Mouse (Mus musculus) CH12.LX (cell line): ENCODE results near the gene Dctn3. TPM values are rescaled to one million over a fixed set of nuclear protein-coding genes. Genes with fewer than 3 reads are reported as not detected.

Source experiments
- DNase-seq: peaks from one replicate; pipeline ENCODE4 v3.0.0-alpha.2; 2013; ENCODE audit errors: extremely low read depth
- H3K27ac ChIP-seq: 2 replicates; pipeline ENCODE4 v1.5.1; 2012; ENCODE audit warnings: low read depth, mild to moderate bottlenecking, control low read depth, moderate library complexity; ENCODE audit not compliant: insufficient read depth
- H3K27me3 ChIP-seq: replicated peaks from 2 replicates; pipeline ENCODE3; 2012; ENCODE audit warnings: inconsistent platforms
- H3K36me3 ChIP-seq, 2 experiments: replicated peaks in 1 of 2; 2 replicates each; pipeline versions ENCODE3 to v1.6.1; 2012; ENCODE audit warnings: inconsistent platforms in 1 of 2, low read length in 1 of 2, mild to moderate bottlenecking in 1 of 2, mixed read lengths in 1 of 2, moderate library complexity in 1 of 2; ENCODE audit not compliant: control insufficient read depth in 1 of 2, insufficient read depth in 1 of 2
- H3K4me1 ChIP-seq, 2 experiments: 2 replicates each; pipeline ENCODE4 v1.6.1; 2012; ENCODE audit warnings: inconsistent platforms in 1 of 2, moderate library complexity in 1 of 2; ENCODE audit not compliant: insufficient read depth in 2 of 2, control insufficient read depth in 1 of 2
- H3K4me2 ChIP-seq: 2 replicates; pipeline ENCODE4 v1.6.1; 2012; ENCODE audit warnings: low read depth, mild to moderate bottlenecking, control low read depth; ENCODE audit not compliant: poor library complexity, insufficient read depth, severe bottlenecking
- H3K4me3 ChIP-seq, 3 experiments: fragments of 150-350 bp in 1 of 3; sonication (generic) in 1 of 3; replicated peaks in 1 of 3; 2 replicates each; pipeline versions ENCODE3 to v1.5.1; 2011 to 2012; ENCODE audit warnings: low read depth in 2 of 3, low read length in 2 of 3, mild to moderate bottlenecking in 2 of 3, moderate library complexity in 2 of 3, control low read depth in 1 of 3, improper control_type of control experiment in 1 of 3, inconsistent platforms in 1 of 3, mixed read lengths in 1 of 3; ENCODE audit not compliant: poor library complexity in 1 of 3
- H3K79me2 ChIP-seq: replicated peaks from 2 replicates; pipeline ENCODE4 v1.6.1; 2012; ENCODE audit warnings: mild to moderate bottlenecking, moderate library complexity; ENCODE audit not compliant: control insufficient read depth, poor library complexity, insufficient read depth, severe bottlenecking; ENCODE audit errors: extremely low read depth
- H3K9ac ChIP-seq: 2 replicates; pipeline ENCODE4 v1.6.1; 2012; ENCODE audit warnings: low read depth, mild to moderate bottlenecking, control low read depth, moderate library complexity; ENCODE audit not compliant: insufficient read depth
- H3K9me3 ChIP-seq: replicated peaks from 2 replicates; pipeline ENCODE3; 2012; ENCODE audit warnings: low read length, inconsistent platforms, mixed read lengths
- BHLHE40 ChIP-seq: IDR thresholded peaks from 2 replicates; pipeline ENCODE4 v1.6.1; 2011; ENCODE audit warnings: mild to moderate bottlenecking, low read depth, low read length, improper control_type of control experiment
- CHD1 ChIP-seq: IDR thresholded peaks from 2 replicates; pipeline ENCODE4 v1.6.1; 2012; ENCODE audit warnings: low read depth, low read length, improper control_type of control experiment, inconsistent platforms
- CHD2 ChIP-seq: IDR thresholded peaks from 2 replicates; pipeline ENCODE4 v1.6.1; 2011; ENCODE audit warnings: low read length, improper control_type of control experiment
- CTCF ChIP-seq, 2 experiments: IDR thresholded peaks in 1 of 2; conservative IDR thresholded peaks in 1 of 2; 2 replicates each; pipeline ENCODE4 v1.5.1; 2011 to 2012; ENCODE audit warnings: low read depth in 2 of 2, low read length in 2 of 2, improper control_type of control experiment in 1 of 2, inconsistent platforms in 1 of 2, mild to moderate bottlenecking in 1 of 2, moderate library complexity in 1 of 2
- E2F4 ChIP-seq: IDR thresholded peaks from 2 replicates; pipeline ENCODE4 v1.6.1; 2011; ENCODE audit warnings: low read depth, low read length, improper control_type of control experiment; ENCODE audit not compliant: insufficient replicate concordance
- ELF1 ChIP-seq: IDR thresholded peaks from 2 replicates; pipeline ENCODE4 v1.6.1; 2014; ENCODE audit warnings: low read depth, mild to moderate bottlenecking, inconsistent platforms, low read length, improper control_type of control experiment
- EP300 ChIP-seq: IDR thresholded peaks from 2 replicates; pipeline ENCODE4 v1.6.1; 2011; ENCODE audit warnings: low read length, improper control_type of control experiment
- ETS1 ChIP-seq: conservative IDR thresholded peaks from 2 replicates; pipeline ENCODE4 v1.6.1; 2012; ENCODE audit warnings: low read depth, mild to moderate bottlenecking, inconsistent platforms, low read length, improper control_type of control experiment, moderate library complexity
- GABPA ChIP-seq: IDR thresholded peaks from 2 replicates; pipeline ENCODE4 v1.6.1; 2012; ENCODE audit warnings: low read depth, low read length, improper control_type of control experiment, inconsistent platforms; ENCODE audit not compliant: insufficient replicate concordance
- HCFC1 ChIP-seq: IDR thresholded peaks from 2 replicates; pipeline ENCODE4 v1.6.1; 2012; ENCODE audit warnings: low read depth, mild to moderate bottlenecking, inconsistent platforms, low read length, improper control_type of control experiment
- IRF4 ChIP-seq: IDR thresholded peaks from 2 replicates; pipeline ENCODE4 v1.6.1; 2014; ENCODE audit warnings: low read depth, mild to moderate bottlenecking, inconsistent platforms, low read length, improper control_type of control experiment
- JUN ChIP-seq: IDR thresholded peaks from 2 replicates; pipeline ENCODE4 v1.6.1; 2011; ENCODE audit warnings: low read depth, mild to moderate bottlenecking, low read length, improper control_type of control experiment, moderate library complexity; ENCODE audit not compliant: insufficient read depth
- KAT2A ChIP-seq: IDR thresholded peaks from 2 replicates; pipeline ENCODE4 v1.6.1; 2012; ENCODE audit warnings: low read length, improper control_type of control experiment, inconsistent platforms; ENCODE audit not compliant: insufficient replicate concordance
- MAFK ChIP-seq: IDR thresholded peaks from 2 replicates; pipeline ENCODE4 v1.6.1; 2011; ENCODE audit warnings: low read length, improper control_type of control experiment; ENCODE audit not compliant: insufficient replicate concordance
- MAX ChIP-seq: IDR thresholded peaks from 2 replicates; pipeline ENCODE4 v1.6.1; 2011; ENCODE audit warnings: low read length, improper control_type of control experiment
- MAZ ChIP-seq: IDR thresholded peaks from 2 replicates; pipeline ENCODE4 v1.6.1; 2012; ENCODE audit warnings: low read depth, mild to moderate bottlenecking, inconsistent platforms, low read length, improper control_type of control experiment, moderate library complexity
- MEF2A ChIP-seq: IDR thresholded peaks from 2 replicates; pipeline ENCODE4 v1.6.1; 2014; ENCODE audit warnings: low read depth, mild to moderate bottlenecking, inconsistent platforms, low read length, improper control_type of control experiment, borderline replicate concordance
- MXI1 ChIP-seq: IDR thresholded peaks from 2 replicates; pipeline ENCODE4 v1.6.1; 2011; ENCODE audit warnings: mild to moderate bottlenecking, low read depth, low read length, improper control_type of control experiment
- MYC ChIP-seq: IDR thresholded peaks from 2 replicates; pipeline ENCODE4 v1.6.1; 2011; ENCODE audit warnings: low read depth, mild to moderate bottlenecking, improper control_type of control experiment, low read length
- NELFE ChIP-seq: IDR thresholded peaks from 2 replicates; pipeline ENCODE4 v1.6.1; 2011; ENCODE audit warnings: low read depth, low read length, improper control_type of control experiment
- NRF1 ChIP-seq: IDR thresholded peaks from 2 replicates; pipeline ENCODE4 v1.6.1; 2014; ENCODE audit warnings: low read depth, mild to moderate bottlenecking, inconsistent platforms, low read length, improper control_type of control experiment, moderate library complexity
- PAX5 ChIP-seq: IDR thresholded peaks from 2 replicates; pipeline ENCODE4 v1.6.1; 2012; ENCODE audit warnings: low read length, inconsistent platforms, mixed read lengths
- POLR2A ChIP-seq: IDR thresholded peaks from 2 replicates; pipeline ENCODE4 v1.6.1; 2011; ENCODE audit warnings: low read depth, mild to moderate bottlenecking, improper control_type of control experiment, low read length
- POLR2AphosphoS2 ChIP-seq: IDR thresholded peaks from 2 replicates; pipeline ENCODE4 v1.6.1; 2011; ENCODE audit warnings: low read depth, low read length, improper control_type of control experiment
- RAD21 ChIP-seq: IDR thresholded peaks from 2 replicates; pipeline ENCODE4 v1.6.1; 2011; ENCODE audit warnings: low read depth, mild to moderate bottlenecking, low read length, improper control_type of control experiment, moderate library complexity
- RCOR1 ChIP-seq: conservative IDR thresholded peaks from 2 replicates; pipeline ENCODE4 v1.6.1; 2012; ENCODE audit warnings: low read depth, mild to moderate bottlenecking, inconsistent platforms, low read length, improper control_type of control experiment
- SIN3A ChIP-seq: IDR thresholded peaks from 2 replicates; pipeline ENCODE4 v1.6.1; 2012; ENCODE audit warnings: low read length, improper control_type of control experiment, inconsistent platforms
- SMC3 ChIP-seq: IDR thresholded peaks from 2 replicates; pipeline ENCODE4 v1.6.1; 2011; ENCODE audit warnings: low read depth, low read length, improper control_type of control experiment
- TBP ChIP-seq: conservative IDR thresholded peaks from 2 replicates; pipeline ENCODE4 v1.6.1; 2011; ENCODE audit warnings: low read depth, low read length, improper control_type of control experiment
- TCF12 ChIP-seq: IDR thresholded peaks from 2 replicates; pipeline ENCODE4 v1.6.1; 2014; ENCODE audit warnings: low read depth, mild to moderate bottlenecking, inconsistent platforms, low read length, improper control_type of control experiment
- UBTF ChIP-seq: IDR thresholded peaks from 2 replicates; pipeline ENCODE4 v1.6.1; 2012; ENCODE audit warnings: low read depth, mild to moderate bottlenecking, inconsistent platforms, low read length, improper control_type of control experiment, moderate library complexity
- USF1 ChIP-seq: IDR thresholded peaks from 2 replicates; pipeline ENCODE4 v1.6.1; 2014; ENCODE audit warnings: low read depth, mild to moderate bottlenecking, inconsistent platforms, low read length, improper control_type of control experiment
- USF2 ChIP-seq: conservative IDR thresholded peaks from 2 replicates; pipeline ENCODE4 v1.6.1; 2011; ENCODE audit warnings: low read depth, low read length, improper control_type of control experiment
- ZC3H11A ChIP-seq: IDR thresholded peaks from 2 replicates; pipeline ENCODE4 v1.6.1; 2012; ENCODE audit warnings: low read depth, mild to moderate bottlenecking, inconsistent platforms, low read length, improper control_type of control experiment
- ZKSCAN1 ChIP-seq: IDR thresholded peaks from 2 replicates; pipeline ENCODE4 v1.6.1; 2012; ENCODE audit warnings: low read depth, inconsistent platforms, low read length, improper control_type of control experiment, borderline replicate concordance
- ZMIZ1 ChIP-seq: IDR thresholded peaks from 2 replicates; pipeline ENCODE4 v1.6.1; 2012; ENCODE audit warnings: low read depth, mild to moderate bottlenecking, inconsistent platforms, low read length, improper control_type of control experiment
- ZNF384 ChIP-seq: IDR thresholded peaks from 2 replicates; pipeline ENCODE4 v1.6.1; 2012; ENCODE audit warnings: low read depth, low read length, improper control_type of control experiment, inconsistent platforms
- dilution Hi-C: fragments of 300-500 bp; cut with MboI; formaldehyde crosslinking; loops from 2 replicates; pipeline ENCODE4 v1.14.3; 2020; ENCODE audit warnings: low sequenced_read_pairs; ENCODE audit not compliant: extremely low pct_unique_long_range_greater_than_20kb, extremely low pct_ligation_motif_present
- in situ Hi-C: fragments of 300-500 bp; cut with MboI; formaldehyde crosslinking; loops from 3 replicates; pipeline ENCODE4 v1.14.3; 2019; ENCODE audit warnings: low sequenced_read_pairs, low pct_ligation_motif_present, low pct_unique_long_range_greater_than_20kb, mixed read lengths
- polyA plus RNA-seq: library from polyadenylated mRNA; unstranded; fragments of >175 nt; gene quantifications from 2 replicates; pipeline ENCODE4 v1.2.1, GENCODE M21; 2012; ENCODE audit warnings: low read depth; ENCODE audit not compliant: insufficient read length
- total RNA-seq, 2 experiments: library from RNA; depleted of rRNA; stranded (reverse); fragments of 300-350 nt in 1 of 2; fragments of >200 nt in 1 of 2; gene quantifications; 2 replicates each; pipeline ENCODE4 v1.2.3; 2012 to 2014

The Dctn3 gene
- total and polyA plus RNA-seq, 3 experiments = 90.5 to 133 (median 112) TPM

- Histone ChIP-seq H3K79me2 (no peaks in the 10 kb centered on the region), H3K9me3 (no peaks in the 10 kb centered on the region), H3K4me3 (peak within 1 kb of the TSS; percentile 75 to 86 (median 85)), H3K27ac (peak within 1 kb of the TSS; percentile 17; the same call in 1 of the 2 replicates), H3K4me1 (peaks cover 6 to 31% of the 10 kb centered on the region in 2 experiments), H3K9ac (peak within 1 kb of the TSS; percentile 63), H3K27me3 (peaks cover 9% of the 10 kb centered on the region), H3K4me2 (peak within 1 kb of the TSS; percentile 64), H3K36me3 (peaks cover 13 to 41% of the 10 kb centered on the region in 2 experiments)
- in situ Hi-C loops = no loop called here
- peak; percentile 86 for DNase-seq
- dilution Hi-C loops = no loop called here
- peak; percentile 94 for TF ChIP-seq USF2
- TF ChIP-seq MAFK = no peak
- no peak for TF ChIP-seq PAX5
- peak; percentile 73 for TF ChIP-seq ZNF384
- TF ChIP-seq ZKSCAN1 = no peak
- peak; percentile 36; the same call in 1 of the 2 replicates for TF ChIP-seq TCF12
- TF ChIP-seq E2F4 = no peak
- TF ChIP-seq NRF1 = no peak
- peak; percentile 96 for TF ChIP-seq USF1
- TF ChIP-seq GABPA = no peak
- no peak for TF ChIP-seq RCOR1
- peak; percentile 86 for TF ChIP-seq MAZ
- TF ChIP-seq MXI1 = peak; percentile 79
- peak; percentile 50 for TF ChIP-seq HCFC1
- TF ChIP-seq ETS1 = no peak
- no peak for TF ChIP-seq CHD2
- TF ChIP-seq SMC3 = peak; percentile 74
- 0 out of 2 replicates have a peak, but pooled peaks have one; percentile 38 for TF ChIP-seq IRF4
- no peak for TF ChIP-seq ZC3H11A
- no peak for TF ChIP-seq MYC
- TF ChIP-seq TBP = peak; percentile 60; the same call in 1 of the 2 replicates
- TF ChIP-seq RAD21 = peak; percentile 83
- peak; percentile 48 for TF ChIP-seq ZMIZ1
- peak; percentile 88 for TF ChIP-seq ELF1
- peak; percentile 75 for TF ChIP-seq BHLHE40
- peak; percentile 63; the same call in 1 of the 2 replicates for TF ChIP-seq SIN3A
- TF ChIP-seq KAT2A = no peak
- TF ChIP-seq MAX = peak; percentile 95
- TF ChIP-seq CHD1 = no peak
- TF ChIP-seq UBTF = peak; percentile 65; the same call in 1 of the 2 replicates
- peak; percentile 76 for TF ChIP-seq POLR2A
- peak; percentile 73 for TF ChIP-seq MEF2A
- TF ChIP-seq EP300 = no peak
- peak; percentile 29; the same call in 1 of the 2 replicates for TF ChIP-seq NELFE
- TF ChIP-seq CTCF (conservative IDR thresholded peaks at IDR 0.05 in 1 of 2, IDR thresholded peaks at IDR 0.05 in 1 of 2; ENCODE audit: low read depth in 2 of 2, low read length in 2 of 2) = peak; percentile 44 to 89; a peak in 3 of 4 replicates
- TF ChIP-seq JUN = no peak
- TF ChIP-seq POLR2AphosphoS2 = no peak
Measured at GRCm38 (mm10) chr4:41755338-41756305, 32.7 kb upstream of the Dctn3 start, which contains the start of gene Sigmar1. Gene Sigmar1, minus strand, starts transcription at chr4:41756157.
